Mouse (Mus musculus) spleen, adult 2 months (tissue): ENCODE measurements at regions not wholly inside any gene's neighbourhood (a gene's known extent, or its start where the extent isn't known, plus 50 kb on each side); places are given as distances from the start of the nearest gene placed in this dataset.

ENCODE experiments used
- DNase-seq, 2 experiments: peaks; one replicate each; pipeline versions ENCODE4 v3.0.0 to v3.0.0-alpha.2; 2012 to 2021; ENCODE audit warnings: low spot score in 2 of 2, low read depth in 1 of 2
- H3K27ac ChIP-seq: fragments of 200-500 bp; 2 replicates; pipeline ENCODE4 v1.5.1; 2012; ENCODE audit warnings: low read length, inconsistent platforms; ENCODE audit not compliant: insufficient read depth
- H3K27me3 ChIP-seq: fragments of 200-500 bp; 2 replicates; pipeline ENCODE4 v1.6.1; 2012; ENCODE audit warnings: mild to moderate bottlenecking, moderate library complexity, low read length, inconsistent platforms; ENCODE audit not compliant: control insufficient read depth, insufficient read depth
- H3K36me3 ChIP-seq: fragments of 200-500 bp; 2 replicates; pipeline ENCODE4 v1.6.1; 2012; ENCODE audit warnings: mild to moderate bottlenecking, low read length, inconsistent platforms; ENCODE audit not compliant: control insufficient read depth, insufficient read depth
- H3K4me1 ChIP-seq: fragments of 200-500 bp; 2 replicates; pipeline ENCODE4 v1.6.1; 2011; ENCODE audit warnings: inconsistent platforms; ENCODE audit not compliant: control insufficient read depth, insufficient read depth, insufficient read length
- H3K4me3 ChIP-seq: fragments of 200-500 bp; 2 replicates; pipeline ENCODE4 v1.5.1; 2011; ENCODE audit warnings: mild to moderate bottlenecking, inconsistent platforms; ENCODE audit not compliant: insufficient read depth, insufficient read length; ENCODE audit errors: extremely low read depth
- CTCF ChIP-seq: fragments of 200-500 bp; IDR thresholded peaks from 2 replicates; pipeline ENCODE4 v1.5.1; 2011; ENCODE audit warnings: mild to moderate bottlenecking, inconsistent platforms; ENCODE audit not compliant: insufficient read depth, insufficient read length, insufficient replicate concordance; ENCODE audit errors: extremely low read depth
- POLR2A ChIP-seq: fragments of 200-500 bp; IDR thresholded peaks from 2 replicates; pipeline ENCODE4 v1.6.1; 2011; ENCODE audit warnings: low read depth, low read length, inconsistent platforms
- WGBS: fragments of 180-500 bp; shearing (Covaris S2); methylation state at CpG from one replicate; pipeline ENCODE4 v1.1.7; 2018; 5-methylcytosine and 5-hydroxymethylcytosine counted together

DNA sequence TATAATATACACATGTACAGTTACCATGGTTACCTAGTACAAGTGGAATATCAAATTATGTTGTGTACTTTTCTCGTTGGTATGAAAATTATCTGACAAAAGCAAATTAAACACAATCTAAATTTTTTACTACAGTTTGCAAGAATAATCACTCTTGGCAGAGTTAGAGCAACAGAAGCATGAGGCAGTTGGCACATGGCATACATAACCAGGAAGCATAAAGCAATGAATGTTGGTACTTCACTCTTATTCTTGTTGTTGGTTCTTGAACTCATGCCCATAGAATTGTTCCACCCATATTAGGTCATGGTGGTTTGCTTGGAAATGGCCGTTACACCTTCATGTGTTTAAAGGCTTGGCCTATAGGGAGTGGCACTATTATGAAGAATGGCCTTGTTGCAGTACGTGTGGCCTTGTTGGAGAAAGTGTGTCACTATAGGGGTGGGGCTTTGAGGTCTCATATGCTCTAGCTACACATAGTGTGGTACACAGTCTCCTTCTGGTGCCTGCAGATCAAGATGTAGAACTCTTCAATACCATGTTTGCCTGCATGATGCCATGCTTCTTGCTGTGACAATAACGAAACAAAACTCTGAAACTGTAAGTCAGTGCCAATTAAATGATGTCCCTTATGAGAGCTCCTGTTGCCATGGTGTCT, 50.4 kb upstream of the Sema3d start:
- WGBS, result 81% methylated on average over 4 of the region's 4 CpGs
- no peaks in the 10 kb centered on the region for H3K27me3 ChIP-seq
- no peaks in the 10 kb centered on the region for H3K4me1 ChIP-seq
- TF ChIP-seq CTCF, result no peak
- TF ChIP-seq POLR2A, result no peak
- H3K36me3 ChIP-seq, result no peaks in the 10 kb centered on the region
- H3K4me3 ChIP-seq, result no peak overlapping the region
- DNase-seq, result no peak
- no peak overlapping the region for H3K27ac ChIP-seq
